Mouse (Mus musculus) E14TG2a.4 (cell line): ENCODE results near the gene Exosc8.

Experiments
- CTCF ChIP-seq: conservative IDR thresholded peaks from 2 replicates; pipeline ENCODE4 v1.5.1; 2014; ENCODE audit warnings: low read length
- NANOG ChIP-seq: IDR thresholded peaks from 2 replicates; pipeline ENCODE4 v1.6.1; 2014; ENCODE audit warnings: borderline replicate concordance, low read length, mixed read lengths
- POU5F1 ChIP-seq: IDR thresholded peaks from 2 replicates; pipeline ENCODE4 v1.6.1; 2014; ENCODE audit warnings: low read length, borderline replicate concordance

DNA sequence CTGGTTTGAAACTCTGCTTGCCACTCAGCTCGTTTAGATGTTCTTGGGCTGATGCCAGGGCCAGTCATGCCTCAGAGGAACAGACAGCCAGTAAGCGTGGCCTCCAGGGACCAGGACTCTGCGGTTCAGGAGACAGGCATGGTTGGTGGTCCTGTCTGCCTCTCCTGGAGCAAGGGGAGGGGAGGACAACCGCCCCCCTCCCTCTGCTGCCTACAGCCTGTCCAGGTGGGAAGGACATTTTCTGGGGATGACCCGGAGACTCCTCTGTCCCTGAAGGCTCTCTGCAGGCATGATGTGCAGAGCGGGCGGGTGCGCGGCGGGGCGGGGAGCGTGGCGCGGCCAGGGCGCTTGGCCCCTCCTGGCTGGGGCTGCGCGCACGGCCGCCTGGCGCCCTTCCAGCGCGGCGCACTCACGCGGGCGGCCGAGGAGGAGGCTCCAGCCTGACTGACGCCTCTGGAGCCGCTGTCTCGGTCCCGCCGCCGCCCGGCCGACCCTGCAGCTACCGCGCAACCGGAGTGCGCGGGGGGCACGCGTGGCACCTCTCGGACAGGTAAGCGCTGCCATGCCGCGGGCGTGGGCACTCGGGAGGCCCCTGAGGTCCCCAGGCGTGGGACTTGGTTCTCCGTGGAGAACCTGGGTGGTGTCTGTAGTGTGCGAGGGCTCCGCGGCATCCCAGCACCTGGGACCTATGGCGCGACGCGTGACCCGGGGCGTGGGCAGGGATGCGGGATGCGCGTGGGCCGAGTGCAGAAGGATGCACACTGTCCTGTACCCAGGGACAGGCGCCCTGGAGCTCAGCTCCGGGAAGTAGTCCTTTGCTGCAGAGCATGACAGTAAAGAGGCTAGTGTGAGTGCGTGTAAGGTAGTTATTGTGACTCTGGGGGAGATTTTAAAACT lies 20.2 kb upstream of the Exosc8 start, which contains the start of gene Smad9:
- TF ChIP-seq POU5F1 = no peak
- TF ChIP-seq CTCF = no peak
- no peak for TF ChIP-seq NANOG
